ENCODE assay signal across 8 mouse cellular contexts in genomic region chr4:59804754-59805153, GRCm38 (mm10). TPM values are rescaled to one million over a fixed set of nuclear protein-coding genes. Genes with fewer than 3 reads are reported as not detected.
DNase-seq lines count a peak whose midpoint lies in the region; ATAC-seq and TF ChIP-seq lines count a peak whose summit lies in the region.

No protein-coding gene starts in this region.

- DNase-seq in heart, adult 2 months = no peak
- no peak for DNase-seq in hindbrain, embryonic 11.5 days (ENCODE audit: low spot score)
- no peak for DNase-seq in thymus, adult 2 months
- DNase-seq in lung, postnatal 4 days = no peak

- intact Hi-C loops in heart, adult 2 months (cut with DNase I) = loop anchor here (1.0 to 5.0 kb wide), 2 partner anchors 21 to 43 kb away; no protein-coding TSS in a partner anchor

- peaks cover 6% of the 10 kb centered on the region; the same call in 1 of the 2 replicates for H3K79me2 ChIP-seq in heart, adult 2 months (replicated peaks; ENCODE audit: control insufficient read depth, insufficient read depth, low read length)
- peaks cover 36% of the 10 kb centered on the region for H3K79me2 ChIP-seq in macrophage (ENCODE audit: inconsistent target)

- no peak for TF ChIP-seq EP300 in heart, adult 2 months (IDR thresholded peaks at IDR 0.05; ENCODE audit: insufficient read depth, low read depth, low read length)

- no peaks in the 10 kb centered on the region for H3K36me3 ChIP-seq in heart, embryonic 12.5 days
- no peaks in the 10 kb centered on the region for H3K36me3 ChIP-seq in heart, adult 2 months (ENCODE audit: control insufficient read depth, insufficient read depth, low read length)
- H3K36me3 ChIP-seq in E14TG2a.4 (ENCODE audit: insufficient read depth, low read length) (peaks cover 6% of the 10 kb centered on the region; the same call in 1 of the 2 replicates), macrophage (ENCODE audit: inconsistent target) (no peaks in the 10 kb centered on the region)
- H3K36me3 ChIP-seq in hindbrain, embryonic 11.5 days (ENCODE audit: control insufficient read depth, insufficient read depth, low read length) = no peaks in the 10 kb centered on the region
- H3K36me3 ChIP-seq in thymus, adult 2 months (ENCODE audit: control insufficient read depth, insufficient read depth, low read length) = no peaks in the 10 kb centered on the region

- peaks cover 12% of the 10 kb centered on the region for H3K4me1 ChIP-seq in heart, embryonic 12.5 days (replicated peaks)
- peaks cover 7% of the 10 kb centered on the region for H3K4me1 ChIP-seq in heart, adult 2 months (ENCODE audit: control insufficient read depth, insufficient read depth, low read length)
- peaks cover 39% of the 10 kb centered on the region for H3K4me1 ChIP-seq in E14TG2a.4 (replicated peaks; ENCODE audit: low read depth, low read length)
- H3K4me1 ChIP-seq in hindbrain, embryonic 11.5 days (replicated peaks; ENCODE audit: control insufficient read depth, insufficient read depth, low read length) = no peaks in the 10 kb centered on the region
- peaks cover 30% of the 10 kb centered on the region for H3K4me1 ChIP-seq in thymus, adult 2 months (replicated peaks; ENCODE audit: control insufficient read depth, insufficient read depth, low read length)

- no peak for TF ChIP-seq CTCF in heart, adult 2 months (IDR thresholded peaks at IDR 0.05)
- no peak for TF ChIP-seq CTCF in E14TG2a.4 (conservative IDR thresholded peaks at IDR 0.05; ENCODE audit: low read length)
- TF ChIP-seq CTCF in thymus, adult 2 months (IDR thresholded peaks at IDR 0.05; ENCODE audit: borderline replicate concordance, control insufficient read depth, extremely low read depth, insufficient read depth, low read length, poor library complexity) = no peak

- H3K4me2 ChIP-seq in heart, embryonic 12.5 days = peak overlapping the region; percentile 96
- H3K4me2 ChIP-seq in hindbrain, embryonic 11.5 days (replicated peaks; ENCODE audit: low read depth, low read length) = peak overlapping the region; percentile 72

- 56% methylated on average over 1 of the region's 1 CpGs for WGBS in heart, embryonic 12.5 days
- 79% methylated on average over 1 of the region's 1 CpGs for WGBS in heart, adult 2 months
- WGBS in hindbrain, embryonic 11.5 days = 76% methylated on average over 1 of the region's 1 CpGs
- 11% methylated on average over 1 of the region's 1 CpGs for WGBS in macrophage (ENCODE audit: missing documents)
- 91% methylated on average over 1 of the region's 1 CpGs for WGBS in thymus, adult 2 months

- H3K27me3 ChIP-seq in heart, embryonic 12.5 days (replicated peaks) = no peaks in the 10 kb centered on the region
- no peaks in the 10 kb centered on the region for H3K27me3 ChIP-seq in heart, adult 2 months (ENCODE audit: control insufficient read depth, insufficient read depth, low read length)
- H3K27me3 ChIP-seq in E14TG2a.4 (ENCODE audit: insufficient read depth, low read length) = 0 out of 2 replicates have a peak, but pooled peaks cover 5% of the 10 kb centered on the region
- H3K27me3 ChIP-seq in hindbrain, embryonic 11.5 days (ENCODE audit: control insufficient read depth, insufficient read depth, low read length) = no peaks in the 10 kb centered on the region
- H3K27me3 ChIP-seq in thymus, adult 2 months (ENCODE audit: control insufficient read depth, insufficient read depth, low read length) = no peaks in the 10 kb centered on the region

- no peak for TF ChIP-seq POLR2A in heart, adult 2 months (IDR thresholded peaks at IDR 0.05; ENCODE audit: insufficient read depth, low read depth, low read length)
- TF ChIP-seq POLR2A in thymus, adult 2 months (IDR thresholded peaks at IDR 0.05; ENCODE audit: control insufficient read depth, extremely low read depth, insufficient read depth, low read length, poor library complexity) = no peak

- H3K27ac ChIP-seq in heart, embryonic 12.5 days (ENCODE audit: poor library complexity, severe bottlenecking) = no peak overlapping the region
- no peak overlapping the region; the same call in 1 of the 2 replicates for H3K27ac ChIP-seq in heart, adult 2 months
- no peak overlapping the region for H3K27ac ChIP-seq in hindbrain, embryonic 11.5 days (ENCODE audit: low read depth, low read length)
- H3K27ac ChIP-seq in macrophage = peak overlapping the region; percentile 83
- H3K27ac ChIP-seq in thymus, adult 2 months (ENCODE audit: control insufficient read depth, insufficient read depth, low read length) = no peak overlapping the region

- ATAC-seq in heart, embryonic 12.5 days (ENCODE audit: insufficient number of reproducible peaks, low FRiP score) = no peak
- ATAC-seq in hindbrain, embryonic 11.5 days (ENCODE audit: low FRiP score) = no peak
- ATAC-seq in erythroid progenitor cell, adult 5-6 weeks (replicated peaks; ENCODE audit: low FRiP score, poor library complexity, severe bottlenecking) = no peak

- no peaks in the 10 kb centered on the region for H3K9me3 ChIP-seq in heart, embryonic 12.5 days (replicated peaks)
- H3K9me3 ChIP-seq in E14TG2a.4 (ENCODE audit: low read length) = no peaks in the 10 kb centered on the region
- no peaks in the 10 kb centered on the region for H3K9me3 ChIP-seq in hindbrain, embryonic 11.5 days (ENCODE audit: control insufficient read depth, low read length)

- peak overlapping the region; percentile 87 for H3K4me3 ChIP-seq in heart, embryonic 12.5 days
- H3K4me3 ChIP-seq in heart, adult 2 months = no peak overlapping the region
- peak overlapping the region; percentile 99 for H3K4me3 ChIP-seq in E14TG2a.4 (replicated peaks; ENCODE audit: low read length)
- no peak overlapping the region for H3K4me3 ChIP-seq in hindbrain, embryonic 11.5 days (ENCODE audit: low read depth, low read length)
- peak overlapping the region; percentile 60; the same call in 1 of the 2 replicates for H3K4me3 ChIP-seq in macrophage (ENCODE audit: inconsistent target)
- H3K4me3 ChIP-seq in thymus, adult 2 months (ENCODE audit: control insufficient read depth, insufficient read depth, low read length) = no peak overlapping the region

- no peak overlapping the region for H3K9ac ChIP-seq in heart, embryonic 12.5 days
- H3K9ac ChIP-seq in heart, adult 2 months (ENCODE audit: low read depth, low read length) = no peak overlapping the region
- no peak overlapping the region for H3K9ac ChIP-seq in hindbrain, embryonic 11.5 days (ENCODE audit: low read depth, low read length)

RNA-seq across cellular contexts. Expression of gene Snx30, which starts 0.9 kb away (rescaled TPM):
- polyA plus RNA-seq in heart, embryonic 12.5 days (2016; fragmentation: Nextera tagmentation; extraction: Ambion mirVana) = 7.5 and 8.6 TPM in 2 replicates
- 1 to 10 TPM; 4.7 to 5.5 TPM for total RNA-seq in heart, adult 2 months (2021)
- polyA plus RNA-seq in heart, adult 2 months (2012; rRNA removed) = 1.9 and 3.6 TPM in 2 replicates
- 13.4 and 19.1 TPM in 2 replicates for polyA plus RNA-seq in hindbrain, embryonic 11.5 days (2014; fragmentation: Nextera tagmentation; extraction: Ambion mirVana)
- total RNA-seq in macrophage (2018; cell fraction: chromatin; rRNA removed) = 100 to 1,000 TPM in 4 of 26 experiments, 10 to 100 TPM in 22; 12.5 to 112 (median 76.3) TPM
- total RNA-seq in macrophage (2018; cell fraction: cytosol; rRNA removed) = 10 to 100 TPM; 10.1 to 37.3 (median 27.0) TPM
- 10 to 100 TPM; 17.6 to 88.8 (median 59.5) TPM for total RNA-seq in macrophage (2018; cell fraction: nucleus; rRNA removed)
- polyA plus RNA-seq in macrophage (2018) = 19.8 to 27.9 TPM (median 26.4 TPM) in 3 replicates
- polyA plus RNA-seq in thymus, adult 2 months (2012; rRNA removed) = 6.1 and 7.8 TPM in 2 replicates
- total RNA-seq in erythroid progenitor cell, adult 5-6 weeks (2015; ENCODE audit: low replicate concordance) = 2.2 and 2.5 TPM in 2 replicates
- 3.1 and 5.0 TPM in 2 replicates for total RNA-seq in erythroid progenitor cell, adult 5-6 weeks (2017; ENCODE audit: low replicate concordance)

RNA-seq across cellular contexts. Expression of gene Inip, which starts 3.4 kb away (rescaled TPM):
- 43.9 and 47.1 TPM in 2 replicates for polyA plus RNA-seq in heart, embryonic 12.5 days (2016; fragmentation: Nextera tagmentation; extraction: Ambion mirVana)
- total RNA-seq in heart, adult 2 months (2021) = 1 to 10 TPM; 9.7 to 9.8 TPM
- 6.2 and 11.8 TPM in 2 replicates for polyA plus RNA-seq in heart, adult 2 months (2012; rRNA removed)
- 94.3 and 105 TPM in 2 replicates for polyA plus RNA-seq in hindbrain, embryonic 11.5 days (2014; fragmentation: Nextera tagmentation; extraction: Ambion mirVana)
- total RNA-seq in macrophage (2018; cell fraction: chromatin; rRNA removed) = 10 to 100 TPM in 22 of 26 experiments, 1 to 10 TPM in 4; 4.6 to 53.4 (median 25.3) TPM
- 10 to 100 TPM in 21 of 26 experiments, 1 to 10 TPM in 5; 7.3 to 26.9 (median 17.5) TPM for total RNA-seq in macrophage (2018; cell fraction: cytosol; rRNA removed)
- total RNA-seq in macrophage (2018; cell fraction: nucleus; rRNA removed) = 10 to 100 TPM in 22 of 26 experiments, 1 to 10 TPM in 4; 4.6 to 46.8 (median 18.0) TPM
- 18.6 to 31.2 TPM (median 23.3 TPM) in 3 replicates for polyA plus RNA-seq in macrophage (2018)
- 26.7 and 27.8 TPM in 2 replicates for polyA plus RNA-seq in thymus, adult 2 months (2012; rRNA removed)
- total RNA-seq in erythroid progenitor cell, adult 5-6 weeks (2015; ENCODE audit: low replicate concordance) = 7.1 and 15.1 TPM in 2 replicates
- 15.9 and 23.4 TPM in 2 replicates for total RNA-seq in erythroid progenitor cell, adult 5-6 weeks (2017; ENCODE audit: low replicate concordance)

Comparison
In these comparisons a context has a peak if more than half of its experiments do, and no peak if none do; other contexts are left out.
1. H3K4me3 ChIP-seq: peak in heart, embryonic 12.5 days (single experiment), E14TG2a.4 (single experiment) and macrophage (single experiment); none in heart, adult 2 months (single experiment), hindbrain, embryonic 11.5 days (single experiment) and thymus, adult 2 months (single experiment).